Mouse (Mus musculus): ENCODE measurements around the gene Pxdn.

The Pxdn gene

GRCm38 (mm10) chr12:29937308-29937707 is at the start of gene Pxdn:
Gene Pxdn (plus strand): TSS chr12:29937608.
- no peak for DNase-seq (ENCODE audit: low spot score)

GRCm38 (mm10) chr12:29894669-29895068 is 42.7 kb upstream of the Pxdn start:
- DNase-seq (ENCODE audit: low spot score) = peak; percentile 71

- no peak for DNase-seq (ENCODE audit: low spot score)
Observed at GRCm38 (mm10) chr12:29897533-29898085, 39.8 kb upstream of the Pxdn start.

- DNase-seq (ENCODE audit: low spot score) = no peak
Observed at GRCm38 (mm10) chr12:29904101-29904874, 33.1 kb upstream of the Pxdn start.

GRCm38 (mm10) chr12:29907056-29907455 is 30.4 kb upstream of the Pxdn start:
- peak; percentile 71 for DNase-seq (ENCODE audit: low spot score)

- DNase-seq (ENCODE audit: low spot score) = no peak
Observed at GRCm38 (mm10) chr12:29916139-29916538, 21.3 kb upstream of the Pxdn start.

GRCm38 (mm10) chr12:29916807-29917206 is 20.6 kb upstream of the Pxdn start:
- no peak for DNase-seq (ENCODE audit: low spot score)

- DNase-seq (ENCODE audit: low spot score) = no peak
Observed at GRCm38 (mm10) chr12:29920298-29920697, 17.1 kb upstream of the Pxdn start.

- DNase-seq (ENCODE audit: low spot score) = no peak
Observed at GRCm38 (mm10) chr12:29921481-29921880, 15.9 kb upstream of the Pxdn start.

GRCm38 (mm10) chr12:29926896-29927295 is 10.5 kb upstream of the Pxdn start:
- DNase-seq (ENCODE audit: low spot score) = peak; percentile 70

- DNase-seq (ENCODE audit: low spot score) = no peak
Observed at GRCm38 (mm10) chr12:29930591-29930990, 6.8 kb upstream of the Pxdn start.

- DNase-seq (ENCODE audit: low spot score) = no peak
Observed at GRCm38 (mm10) chr12:29932951-29933350, 4.5 kb upstream of the Pxdn start.

- no peak for DNase-seq (ENCODE audit: low spot score)
Observed at GRCm38 (mm10) chr12:29933501-29933900, 3.9 kb upstream of the Pxdn start.

- DNase-seq (ENCODE audit: low spot score) = no peak
Observed at GRCm38 (mm10) chr12:29934120-29934581, 3.3 kb upstream of the Pxdn start.

GRCm38 (mm10) chr12:29937851-29938375 is 505 bp downstream of the Pxdn start:
- DNase-seq (ENCODE audit: low spot score) = peak; percentile 89

GRCm38 (mm10) chr12:29938376-29939041 is 1.1 kb downstream of the Pxdn start:
- DNase-seq (ENCODE audit: low spot score) = peak; percentile 76

GRCm38 (mm10) chr12:29939261-29939671 is 1.9 kb downstream of the Pxdn start:
- peak; percentile 37 for DNase-seq (ENCODE audit: low spot score)

- no peak for DNase-seq (ENCODE audit: low spot score)
Observed at GRCm38 (mm10) chr12:29942435-29942834, 5.0 kb downstream of the Pxdn start.

GRCm38 (mm10) chr12:29944650-29945049 is 7.2 kb downstream of the Pxdn start:
- DNase-seq (ENCODE audit: low spot score) = no peak

GRCm38 (mm10) chr12:29945182-29945743 is 7.9 kb downstream of the Pxdn start:
- DNase-seq (ENCODE audit: low spot score) = no peak

GRCm38 (mm10) chr12:29951043-29951442 is 13.6 kb downstream of the Pxdn start:
- no peak for DNase-seq (ENCODE audit: low spot score)

- DNase-seq (ENCODE audit: low spot score) = no peak
Observed at GRCm38 (mm10) chr12:29951485-29951884, 14.1 kb downstream of the Pxdn start.

Measured in embryo, embryonic 10.5 days (tissue).